Mouse (Mus musculus): ENCODE measurements around the gene Wnt8b.
"Not testable (repeated sequence)": the region's sequence is repeated elsewhere in the genome, so short reads cannot be mapped to it uniquely, and the experiment has no call there.

Wnt8b gene

GRCm38 (mm10) chr19:44493128-44493527 is at the start of gene Wnt8b:
Gene Wnt8b, plus strand, starts transcription at chr19:44493472.
- no peak for DNase-seq (ENCODE audit: low spot score in 2 of 2)

GRCm38 (mm10) chr19:44445755-44446154 is 47.5 kb upstream of the Wnt8b start:
- DNase-seq (ENCODE audit: low spot score in 2 of 2), result no peak

- DNase-seq (ENCODE audit: low spot score in 2 of 2), result no peak
These were observed 45.3 kb upstream of the Wnt8b start for GRCm38 (mm10) chr19:44447927-44448326.

GRCm38 (mm10) chr19:44454862-44455261 is 38.4 kb upstream of the Wnt8b start:
- no peak for DNase-seq (ENCODE audit: low spot score in 2 of 2)

GRCm38 (mm10) chr19:44455356-44455755 is 37.9 kb upstream of the Wnt8b start:
- DNase-seq (ENCODE audit: low spot score in 2 of 2), result no peak

- DNase-seq (ENCODE audit: low spot score in 2 of 2), result no peak
These were observed 35.8 kb upstream of the Wnt8b start for GRCm38 (mm10) chr19:44457359-44458055.

GRCm38 (mm10) chr19:44458696-44459095 is 34.6 kb upstream of the Wnt8b start:
- DNase-seq (ENCODE audit: low spot score in 2 of 2), result no peak

GRCm38 (mm10) chr19:44460441-44460840 is 32.8 kb upstream of the Wnt8b start:
- DNase-seq (ENCODE audit: low spot score in 2 of 2), result no peak

GRCm38 (mm10) chr19:44461500-44461899 is 31.8 kb upstream of the Wnt8b start:
- DNase-seq (ENCODE audit: low spot score in 2 of 2), result no peak

- no peak for DNase-seq (ENCODE audit: low spot score in 2 of 2)
These were observed 31.1 kb upstream of the Wnt8b start for GRCm38 (mm10) chr19:44462141-44462540.

- DNase-seq (ENCODE audit: low spot score in 2 of 2), result not testable (repeated sequence)
These were observed 27.2 kb upstream of the Wnt8b start for GRCm38 (mm10) chr19:44465960-44466525.

- DNase-seq (ENCODE audit: low spot score in 2 of 2), result peak; percentile 34 to 59
These were observed 19.1 kb upstream of the Wnt8b start for GRCm38 (mm10) chr19:44474158-44474557.

GRCm38 (mm10) chr19:44475268-44475667 is 18.0 kb upstream of the Wnt8b start:
- no peak for DNase-seq (ENCODE audit: low spot score in 2 of 2)

- no peak for DNase-seq (ENCODE audit: low spot score in 2 of 2)
These were observed 16.7 kb upstream of the Wnt8b start for GRCm38 (mm10) chr19:44476541-44476940.

- DNase-seq (ENCODE audit: low spot score in 2 of 2), result no peak
These were observed 6.0 kb upstream of the Wnt8b start for GRCm38 (mm10) chr19:44487266-44487665.

- DNase-seq (ENCODE audit: low spot score in 2 of 2), result no peak
These were observed 3.2 kb downstream of the Wnt8b start for GRCm38 (mm10) chr19:44496511-44496910.

GRCm38 (mm10) chr19:44496941-44497340 is 3.7 kb downstream of the Wnt8b start:
- no peak for DNase-seq (ENCODE audit: low spot score in 2 of 2)

GRCm38 (mm10) chr19:44498936-44499335 is 5.7 kb downstream of the Wnt8b start:
- DNase-seq (ENCODE audit: low spot score in 2 of 2), result no peak

GRCm38 (mm10) chr19:44500240-44500639 is 7.0 kb downstream of the Wnt8b start:
- DNase-seq (ENCODE audit: low spot score in 2 of 2), result no peak

- no peak for DNase-seq (ENCODE audit: low spot score in 2 of 2)
These were observed 8.7 kb downstream of the Wnt8b start for GRCm38 (mm10) chr19:44501925-44502324.

GRCm38 (mm10) chr19:44502741-44503140 is 9.5 kb downstream of the Wnt8b start:
- no peak for DNase-seq (ENCODE audit: low spot score in 2 of 2)

- DNase-seq (ENCODE audit: low spot score in 2 of 2), result no peak
These were observed 17.4 kb downstream of the Wnt8b start for GRCm38 (mm10) chr19:44510534-44511175.

All from frontal cortex, postnatal 10 days (tissue).